8 mouse cellular contexts compared by ENCODE assay signal in genomic region chr11:110448726-110449161, GRCm38 (mm10). TPM values are rescaled to one million over a fixed set of nuclear protein-coding genes. Genes with fewer than 3 reads are reported as not detected.
A peak's percentile ranks its signal among the peaks of the same experiment; 100 is the strongest.
DNase-seq lines count a peak whose midpoint lies in the region; ATAC-seq lines count a peak whose summit lies in the region.

No protein-coding gene starts in this region.

- 7% methylated on average over 12 of the region's 12 CpGs for WGBS in embryonic facial prominence, embryonic 14.5 days
- 6% methylated on average over 12 of the region's 12 CpGs for WGBS in heart, embryonic 13.5 days
- 4% methylated on average over 12 of the region's 12 CpGs for WGBS in kidney, embryonic 15.5 days
- 13% methylated on average over 12 of the region's 12 CpGs for WGBS in stomach, embryonic 15.5 days

- ATAC-seq in embryonic facial prominence, embryonic 14.5 days (ENCODE audit: low read depth) = peak; percentile 44; the same call in 1 of the 2 replicates
- ATAC-seq in heart, embryonic 13.5 days (ENCODE audit: extremely low read depth, insufficient number of reproducible peaks, low FRiP score, low TSS enrichment) = no peak
- 0 out of 2 replicates have a peak, but pooled peaks have one; percentile 36 for ATAC-seq in kidney, embryonic 15.5 days (replicated peaks; ENCODE audit: low FRiP score)
- peak; percentile 15; the same call in 1 of the 2 replicates for ATAC-seq in stomach, embryonic 15.5 days (ENCODE audit: insufficient read depth, low FRiP score, low read depth)
- no peak for ATAC-seq in activated CD4-positive, CD25-positive, alpha-beta regulatory T cell, adult 4 months

- no peaks in the 10 kb centered on the region for H3K27me3 ChIP-seq in embryonic facial prominence, embryonic 14.5 days (replicated peaks; ENCODE audit: control insufficient read depth, insufficient read depth, low read length)
- peaks cover 15% of the 10 kb centered on the region for H3K27me3 ChIP-seq in heart, embryonic 13.5 days (replicated peaks)
- H3K27me3 ChIP-seq in kidney, embryonic 15.5 days = no peaks in the 10 kb centered on the region
- H3K27me3 ChIP-seq in stomach, embryonic 15.5 days (replicated peaks) = no peaks in the 10 kb centered on the region

- H3K9ac ChIP-seq in embryonic facial prominence, embryonic 14.5 days (ENCODE audit: low read depth, low read length) = peak overlapping the region; percentile 36
- H3K9ac ChIP-seq in heart, embryonic 13.5 days = peak overlapping the region; percentile 73
- H3K9ac ChIP-seq in kidney, embryonic 15.5 days = no peak overlapping the region
- no peak overlapping the region for H3K9ac ChIP-seq in stomach, embryonic 15.5 days

- H3K27ac ChIP-seq in embryonic facial prominence, embryonic 14.5 days (replicated peaks; ENCODE audit: low read depth, low read length) = peak overlapping the region; percentile 56
- no peak overlapping the region for H3K27ac ChIP-seq in heart, embryonic 13.5 days (replicated peaks)
- H3K27ac ChIP-seq in kidney, embryonic 15.5 days = 0 out of 2 replicates have a peak overlapping the region, but pooled peaks have one; percentile 24
- 0 out of 2 replicates have a peak overlapping the region, but pooled peaks have one; percentile 46 for H3K27ac ChIP-seq in stomach, embryonic 15.5 days

- H3K36me3 ChIP-seq in embryonic facial prominence, embryonic 14.5 days (ENCODE audit: control insufficient read depth, insufficient read depth, low read length) = no peaks in the 10 kb centered on the region; the same call in 1 of the 2 replicates
- H3K36me3 ChIP-seq in heart, embryonic 13.5 days = no peaks in the 10 kb centered on the region
- no peaks in the 10 kb centered on the region for H3K36me3 ChIP-seq in kidney, embryonic 15.5 days
- H3K36me3 ChIP-seq in stomach, embryonic 15.5 days = no peaks in the 10 kb centered on the region

- H3K4me3 ChIP-seq in embryonic facial prominence, embryonic 14.5 days (ENCODE audit: low read depth, low read length) = peak overlapping the region; percentile 28
- H3K4me3 ChIP-seq in heart, embryonic 13.5 days = peak overlapping the region; percentile 44
- peak overlapping the region; percentile 28 for H3K4me3 ChIP-seq in kidney, embryonic 15.5 days (replicated peaks)
- peak overlapping the region; percentile 15; the same call in 1 of the 2 replicates for H3K4me3 ChIP-seq in stomach, embryonic 15.5 days (replicated peaks)

- H3K4me1 ChIP-seq in embryonic facial prominence, embryonic 14.5 days (ENCODE audit: control insufficient read depth, insufficient read depth, low read length) = peaks cover 30% of the 10 kb centered on the region
- peaks cover 43% of the 10 kb centered on the region for H3K4me1 ChIP-seq in heart, embryonic 13.5 days
- peaks cover 48% of the 10 kb centered on the region for H3K4me1 ChIP-seq in kidney, embryonic 15.5 days
- H3K4me1 ChIP-seq in stomach, embryonic 15.5 days = peaks cover 30% of the 10 kb centered on the region

- peak overlapping the region; percentile 60 for H3K4me2 ChIP-seq in embryonic facial prominence, embryonic 14.5 days (ENCODE audit: low read depth, low read length)
- peak overlapping the region; percentile 77 for H3K4me2 ChIP-seq in heart, embryonic 13.5 days
- H3K4me2 ChIP-seq in kidney, embryonic 15.5 days = peak overlapping the region; percentile 56
- H3K4me2 ChIP-seq in stomach, embryonic 15.5 days = peak overlapping the region; percentile 48

- no peaks in the 10 kb centered on the region for H3K9me3 ChIP-seq in embryonic facial prominence, embryonic 14.5 days (ENCODE audit: control insufficient read depth, low read length)
- H3K9me3 ChIP-seq in heart, embryonic 13.5 days = no peaks in the 10 kb centered on the region
- no peaks in the 10 kb centered on the region for H3K9me3 ChIP-seq in kidney, embryonic 15.5 days (replicated peaks)
- H3K9me3 ChIP-seq in stomach, embryonic 15.5 days = no peaks in the 10 kb centered on the region

- peak; percentile 12 for DNase-seq in urinary bladder, postnatal 25 days (ENCODE audit: low spot score)
- no peak for DNase-seq in urinary bladder, postnatal 10 days (ENCODE audit: low spot score)
- DNase-seq in embryonic facial prominence, embryonic 14.5 days (ENCODE audit: low spot score) = no peak
- DNase-seq in lung, postnatal 10 days = peak; percentile 28

RNA-seq across cellular contexts. Expression of gene Map2k6, which starts 49.8 kb away (rescaled TPM):
- polyA plus RNA-seq in embryonic facial prominence, embryonic 14.5 days (2014; fragmentation: Nextera tagmentation; extraction: Ambion mirVana) = 15.5 and 18.5 TPM in 2 replicates
- polyA plus RNA-seq in heart, embryonic 13.5 days (2015; fragmentation: Nextera tagmentation; extraction: Ambion mirVana) = 13.6 and 14.4 TPM in 2 replicates
- 21.9 and 22.9 TPM in 2 replicates for polyA plus RNA-seq in kidney, embryonic 15.5 days (2015; fragmentation: Nextera tagmentation; extraction: Ambion mirVana)
- 17.0 and 18.9 TPM in 2 replicates for polyA plus RNA-seq in stomach, embryonic 15.5 days (2015; fragmentation: Nextera tagmentation; extraction: Ambion mirVana)
- 1 to 10 TPM; 5.7 to 7.7 TPM for polyA plus RNA-seq in activated CD4-positive, CD25-positive, alpha-beta regulatory T cell, adult 4 months (2017; shearing (Covaris generic))

Comparison
In these comparisons a context has a peak if more than half of its experiments do, and no peak if none do; other contexts are left out.
1. DNase-seq: peak in urinary bladder, postnatal 25 days (single experiment) and lung, postnatal 10 days (single experiment); none in urinary bladder, postnatal 10 days (single experiment) and embryonic facial prominence, embryonic 14.5 days (single experiment).
2. ATAC-seq: peak in embryonic facial prominence, embryonic 14.5 days (single experiment), kidney, embryonic 15.5 days (single experiment) and stomach, embryonic 15.5 days (single experiment); none in heart, embryonic 13.5 days (single experiment) and activated CD4-positive, CD25-positive, alpha-beta regulatory T cell, adult 4 months (single experiment).
3. H3K9ac ChIP-seq: peak in embryonic facial prominence, embryonic 14.5 days (single experiment) and heart, embryonic 13.5 days (single experiment); none in kidney, embryonic 15.5 days (single experiment) and stomach, embryonic 15.5 days (single experiment).
4. Peak in every context shown above with its lines, with median percentiles within 50 percentile points of each other: H3K4me2 ChIP-seq and H3K4me3 ChIP-seq.